Mouse (Mus musculus) adrenal gland, adult (tissue): ENCODE measurements at regions not wholly inside any gene's neighbourhood (a gene's known extent, or its start where the extent isn't known, plus 50 kb on each side); places are given as distances from the start of the nearest gene placed in this dataset.
A peak's percentile ranks its signal among the peaks of the same experiment; 100 is the strongest.
"Not testable (repeated sequence)": the region's sequence is repeated elsewhere in the genome, so short reads cannot be mapped to it uniquely, and the experiment has no call there.

Experiments used
- DNase-seq, 2 experiments: peaks; one replicate each; pipeline ENCODE4 v3.0.0; 2022 to 2023; ENCODE audit warnings: low spot score in 1 of 2; ENCODE audit not compliant: inconsistent age in 2 of 2

DNA sequence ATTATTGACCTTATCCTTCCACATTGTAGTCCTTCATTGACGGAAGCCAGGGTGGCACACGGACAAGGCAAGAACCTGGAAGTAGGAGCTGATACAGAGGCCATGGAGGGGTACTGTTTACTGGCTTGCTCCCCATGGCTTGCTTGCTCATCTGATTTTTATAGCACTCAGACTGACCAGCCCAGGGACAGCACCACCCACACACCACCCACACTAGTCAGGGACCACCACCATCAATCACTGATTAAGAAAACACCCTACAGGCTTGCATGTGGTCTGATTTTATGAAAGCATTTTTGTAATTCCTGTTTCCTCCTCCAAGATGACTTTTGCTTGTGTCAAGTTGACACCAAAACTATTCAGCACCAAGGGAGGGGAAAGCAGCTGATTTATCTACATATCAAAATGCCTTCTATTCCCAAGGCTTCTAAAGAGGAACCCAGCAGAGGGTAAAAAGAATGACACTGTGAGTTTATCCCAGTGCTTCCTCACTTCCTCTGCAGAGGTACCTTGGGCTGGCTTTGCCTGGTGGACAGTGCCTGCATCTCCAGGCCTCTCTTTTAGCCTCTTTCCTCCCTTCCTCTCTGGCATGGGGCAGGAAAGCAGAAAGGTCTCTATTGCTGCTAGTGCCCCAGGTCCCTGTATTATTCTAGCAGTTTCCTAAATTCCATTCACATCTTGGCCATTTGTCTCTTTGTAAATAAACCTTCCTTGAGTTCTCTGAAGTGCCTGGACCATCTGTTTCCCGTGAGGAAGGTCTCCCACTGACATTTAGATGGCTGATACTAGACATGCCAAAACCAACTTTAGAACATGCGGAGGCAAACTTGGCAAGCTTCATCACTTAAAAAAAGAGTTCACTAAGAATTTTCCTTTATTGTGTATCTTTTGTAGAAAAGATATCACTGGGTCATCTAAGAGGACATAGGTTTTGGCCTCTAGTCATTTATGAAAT lies 507.6 kb downstream of the Gja1 start:
- peak in 1 of 2 experiments; percentile 29 for DNase-seq

DNA sequence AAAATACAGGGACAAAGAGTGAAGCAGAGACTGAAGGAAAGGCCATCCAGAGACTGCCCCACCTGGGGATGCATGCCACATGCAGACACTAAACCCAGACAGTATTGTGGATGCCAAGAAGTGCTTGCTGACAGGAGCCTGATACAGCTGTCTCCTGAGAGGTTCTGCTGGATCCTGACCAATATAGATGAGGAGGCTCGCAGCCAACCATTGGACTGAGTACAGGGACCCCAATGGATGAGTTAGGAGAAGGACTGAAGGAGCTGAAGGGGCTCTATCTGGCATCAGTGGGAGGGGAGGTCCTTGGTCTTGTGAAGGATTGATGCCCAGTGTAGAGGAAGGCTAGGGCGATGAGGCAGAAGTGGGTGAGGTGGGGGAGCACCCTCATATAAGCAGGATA lies 514.4 kb downstream of the Gja1 start:
- not testable (repeated sequence) for DNase-seq

DNA sequence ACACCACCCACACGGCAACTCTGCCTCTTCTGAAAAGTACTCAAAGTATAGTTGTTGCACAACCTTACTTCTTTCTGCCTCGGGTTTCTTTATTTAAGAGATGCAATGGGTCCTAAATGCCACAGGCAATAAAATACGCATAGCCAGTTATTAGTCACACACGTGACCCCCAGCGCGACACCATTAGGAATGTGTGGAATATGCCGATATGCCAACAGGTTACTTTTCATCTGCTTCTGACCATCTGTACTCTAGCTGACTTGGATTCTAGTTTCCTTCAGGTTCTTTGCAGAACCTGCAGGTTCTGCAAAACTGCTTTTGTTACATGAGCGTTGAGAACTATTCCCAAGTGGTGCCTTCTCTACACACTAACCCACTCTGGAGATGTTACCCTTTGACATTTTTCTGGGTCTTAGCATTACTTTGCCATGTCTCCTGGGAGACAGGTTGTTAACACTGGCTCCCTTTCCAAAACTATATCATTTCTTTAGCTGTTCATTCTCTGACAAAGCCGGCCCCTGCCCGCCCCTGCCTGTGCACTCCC lies 515.6 kb downstream of the Gja1 start:
- DNase-seq = no peak

DNA sequence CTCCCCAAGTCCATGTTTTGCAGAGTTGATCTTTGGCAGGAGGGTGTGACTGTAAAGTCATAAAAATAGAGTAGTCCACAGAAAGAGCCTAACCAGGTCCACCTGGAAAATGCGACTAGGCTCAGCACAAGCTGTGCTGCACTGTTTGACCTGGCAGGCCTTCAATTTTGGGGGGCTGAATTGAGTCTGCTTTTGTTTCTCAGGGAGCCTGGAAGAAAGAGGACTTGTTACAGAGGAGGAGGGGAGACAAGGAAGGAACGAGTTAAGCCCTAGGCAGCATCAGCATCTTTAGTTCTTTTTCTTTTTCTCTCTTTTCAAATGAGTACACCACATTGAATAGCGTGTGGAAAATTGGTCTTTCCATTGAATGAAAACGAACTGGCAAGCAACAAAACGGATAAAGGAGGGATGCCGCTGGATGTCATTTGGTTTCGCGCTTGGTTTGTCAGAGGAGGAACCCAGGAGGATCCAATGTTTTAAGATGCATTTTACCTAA lies 516.1 kb downstream of the Gja1 start:
- DNase-seq = no peak

DNA sequence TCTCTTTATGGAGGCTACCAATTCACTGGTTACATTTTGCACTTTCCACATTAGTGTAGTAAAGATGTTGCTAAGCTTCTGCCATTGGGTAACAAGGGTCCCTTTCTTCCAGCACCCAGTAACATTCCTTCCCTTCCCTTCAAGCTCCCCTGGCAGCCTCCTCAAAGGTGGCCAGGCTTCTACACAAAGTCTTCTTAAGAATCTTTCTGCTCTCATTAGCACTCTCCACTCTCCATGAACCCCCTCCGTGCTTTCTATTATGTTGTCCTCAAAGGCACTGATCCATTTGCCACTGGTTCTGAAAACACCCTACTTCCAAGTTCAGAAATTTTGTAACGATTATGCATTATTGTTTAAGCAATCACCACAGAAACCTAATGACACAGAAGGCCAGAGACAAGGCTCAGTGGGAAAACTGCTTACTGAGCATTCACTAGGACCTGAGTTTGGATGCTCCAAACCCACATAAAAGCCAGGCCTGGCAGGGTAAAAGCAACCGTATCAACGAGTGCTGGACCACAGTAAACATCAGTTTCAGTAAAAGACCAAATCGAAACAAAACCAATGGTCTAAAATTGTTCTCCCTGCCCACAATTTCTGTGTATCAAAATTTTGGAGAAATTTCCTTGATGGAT lies 522.6 kb downstream of the Gja1 start:
- DNase-seq = no peak

DNA sequence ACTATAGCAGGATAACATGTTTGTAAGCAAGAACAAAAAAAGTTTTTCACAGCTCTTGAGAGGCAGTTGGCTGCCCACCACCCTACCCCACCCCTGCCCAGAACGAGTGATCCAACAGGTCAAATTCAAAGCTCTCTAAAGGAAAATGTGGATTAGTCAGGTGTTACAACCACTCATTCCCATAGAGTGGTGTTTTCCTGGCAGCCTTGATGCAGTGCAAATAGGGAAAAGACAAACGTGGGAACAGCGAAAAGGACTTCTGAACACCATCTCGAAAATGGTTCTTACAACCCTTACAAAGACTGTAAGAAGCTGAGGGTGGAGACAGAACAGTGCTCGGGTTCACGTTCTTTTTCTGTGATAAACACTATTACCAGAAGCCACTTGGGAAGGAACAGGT lies 523.8 kb downstream of the Gja1 start:
- DNase-seq = no peak

DNA sequence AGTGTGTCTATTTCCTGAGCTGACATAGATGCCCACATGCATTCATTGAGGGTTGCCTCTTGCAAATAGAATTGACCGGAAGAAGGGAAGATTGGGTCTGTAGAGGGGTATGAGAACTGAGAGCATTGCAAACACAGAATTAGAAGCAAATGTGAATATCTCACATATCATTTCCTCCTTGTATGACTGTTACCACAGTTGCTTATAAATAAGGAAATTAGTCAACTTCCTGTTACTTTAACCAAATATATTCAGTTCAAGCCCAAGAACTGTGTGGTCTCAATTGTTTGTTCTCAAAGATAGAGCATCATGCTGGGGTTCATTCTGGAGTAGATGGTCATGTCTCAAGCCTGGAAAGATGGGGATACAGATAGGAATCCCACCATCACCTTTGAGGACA lies 535.6 kb downstream of the Gja1 start:
- DNase-seq = no peak

DNA sequence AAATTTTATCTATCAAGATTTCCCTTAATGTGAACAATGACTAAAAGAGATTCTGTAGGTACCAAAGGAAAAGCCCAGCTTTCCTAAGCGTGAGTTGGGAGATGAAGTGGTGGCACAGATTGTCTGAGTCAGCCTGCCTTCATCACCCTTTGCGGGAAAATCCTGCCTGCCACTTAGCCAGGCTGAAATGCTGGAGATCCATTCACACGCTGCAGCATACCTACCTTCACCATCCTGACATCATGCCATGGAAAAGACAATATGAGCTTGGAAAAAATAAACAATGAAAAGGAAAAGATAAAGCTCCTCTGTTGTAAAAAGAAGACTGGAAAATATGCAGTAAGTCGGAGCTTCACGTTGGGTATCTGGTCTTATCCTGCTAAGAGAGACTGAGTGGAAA lies 537.0 kb downstream of the Gja1 start:
- no peak for DNase-seq

DNA sequence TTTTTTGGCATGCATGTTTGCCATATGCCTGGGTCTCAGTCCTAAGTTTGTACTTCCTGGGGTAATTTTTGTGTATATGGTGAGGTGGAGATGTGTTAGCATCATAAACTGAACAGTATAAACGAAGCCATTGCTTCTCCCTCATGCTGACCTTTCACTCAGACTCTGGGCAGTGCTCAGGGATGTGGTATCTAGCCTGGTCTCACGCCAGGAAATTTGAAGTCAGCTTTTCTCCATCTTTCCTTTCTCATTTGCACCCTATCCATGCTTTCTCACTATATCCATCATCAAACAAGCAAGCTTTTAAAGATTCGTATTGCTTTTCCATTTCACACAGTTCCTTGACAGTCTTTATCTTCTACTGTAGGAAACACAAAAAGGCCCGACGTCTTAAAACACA lies 541.3 kb downstream of the Gja1 start:
- no peak for DNase-seq

DNA sequence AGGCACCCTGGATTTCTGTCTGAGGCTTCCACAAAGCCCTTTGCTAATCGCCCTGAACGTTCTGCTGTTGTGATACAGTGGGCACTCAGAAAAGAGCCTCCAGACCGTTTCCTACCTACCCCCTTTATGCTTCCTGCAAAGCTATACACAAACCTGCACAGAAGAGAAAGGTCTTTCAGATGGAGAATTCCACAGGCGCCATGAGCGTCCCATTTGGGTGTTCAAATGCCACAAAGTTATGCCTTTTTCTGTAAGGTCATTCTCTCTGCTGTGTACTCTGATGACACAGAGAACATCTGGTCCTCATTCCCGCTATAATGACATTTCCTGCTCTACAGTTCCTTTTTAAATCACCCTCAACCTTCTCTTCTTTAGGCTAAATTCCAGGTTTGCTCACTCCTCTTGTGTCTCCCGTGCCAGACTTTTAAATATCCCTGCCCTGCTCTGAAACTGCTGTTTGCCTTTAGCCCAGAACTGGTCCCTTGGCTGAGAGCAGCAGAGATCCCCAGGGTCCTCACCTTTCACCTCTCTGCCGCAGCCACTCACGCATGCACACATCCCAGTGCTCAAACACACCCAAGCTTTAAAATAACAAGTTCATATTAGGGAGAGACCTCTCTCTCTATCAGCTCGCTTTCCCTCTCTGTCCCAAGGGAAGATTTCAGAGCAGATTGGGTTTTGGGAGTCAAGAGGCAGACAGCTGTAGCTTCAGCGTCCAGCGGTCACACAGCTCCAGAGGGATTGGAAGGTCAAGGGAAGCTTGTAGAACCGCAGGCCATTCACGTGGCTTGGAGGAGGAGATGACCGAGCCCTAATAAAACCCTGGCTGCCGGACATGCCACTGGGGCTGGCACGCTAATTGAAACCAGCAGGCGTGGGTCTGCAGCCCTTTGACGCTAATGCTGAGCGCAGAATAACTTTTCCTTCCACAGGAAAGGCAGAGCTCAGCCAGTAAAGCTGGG lies 543.9 kb downstream of the Gja1 start:
- peak; percentile 49 to 76 for DNase-seq

DNA sequence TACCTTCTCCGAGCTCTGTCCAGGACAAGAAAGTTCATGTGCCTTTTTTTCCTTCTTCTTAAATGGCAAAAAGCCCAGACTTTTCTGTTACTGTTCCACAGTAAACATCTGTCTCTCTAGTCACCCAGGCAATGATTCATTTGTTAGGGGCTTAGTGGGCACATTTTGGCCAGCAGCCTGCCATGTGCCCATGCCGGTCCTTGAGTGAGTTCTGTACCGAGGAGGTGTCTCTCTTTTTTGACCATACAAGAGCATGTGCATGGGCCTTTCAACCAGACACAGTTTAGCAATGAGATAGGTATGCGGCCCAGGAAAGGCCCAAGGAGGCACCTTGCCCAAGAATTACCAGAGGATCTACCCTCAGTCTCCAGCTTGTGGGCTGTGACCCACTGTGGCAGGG lies 551.0 kb upstream of the Hsf2 start:
- DNase-seq = peak; percentile 12 to 34

DNA sequence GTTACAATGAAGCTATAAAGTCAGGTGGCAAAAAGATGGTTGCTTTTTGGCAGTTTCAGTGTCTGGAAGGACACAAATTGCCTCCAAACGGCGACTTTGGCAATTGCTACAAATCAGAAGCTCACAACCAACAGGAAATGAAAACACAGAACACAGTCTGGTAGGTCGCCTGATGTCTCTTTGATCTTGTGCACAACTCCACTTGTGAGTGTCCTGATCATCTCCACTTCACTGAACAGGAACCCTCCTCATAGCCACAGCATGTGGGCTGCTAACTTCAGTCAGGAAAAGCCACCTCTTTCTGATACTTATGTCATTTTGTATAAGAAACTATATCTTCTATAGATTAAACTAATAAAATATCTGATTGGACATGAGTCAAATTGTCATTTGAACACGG lies 544.2 kb upstream of the Hsf2 start:
- DNase-seq = no peak

DNA sequence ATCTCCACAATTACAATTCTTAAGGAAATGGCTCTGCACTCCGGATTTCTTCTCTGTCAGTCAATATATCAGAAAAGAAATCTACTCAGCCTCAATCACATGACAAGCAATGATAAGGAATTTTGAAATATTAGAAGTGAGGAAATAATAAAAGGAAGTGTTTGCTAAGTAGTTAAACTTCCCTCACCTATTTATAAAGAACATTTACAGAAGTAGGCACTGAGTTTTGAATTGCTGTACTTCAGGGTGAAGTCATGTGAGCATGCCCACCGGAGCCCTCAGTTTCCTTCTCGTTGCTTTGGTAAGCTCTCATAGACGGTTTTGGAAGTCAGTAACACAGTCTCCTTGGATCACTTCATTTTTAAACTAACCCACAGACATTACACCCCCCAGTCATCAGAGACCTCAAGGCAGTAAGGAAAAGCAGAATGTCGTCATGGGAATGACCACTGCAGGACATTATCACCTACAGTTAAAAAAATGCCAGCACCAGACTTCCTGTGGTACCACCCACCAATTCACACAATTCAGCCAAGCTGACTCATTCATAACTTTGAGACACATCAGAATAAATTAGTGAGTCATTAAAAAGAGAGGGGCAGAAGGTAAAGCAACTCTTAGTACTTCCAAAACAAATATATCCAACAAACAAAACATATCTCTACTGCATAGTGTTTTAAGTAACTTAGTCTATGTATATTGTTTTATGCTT lies 541.6 kb upstream of the Hsf2 start:
- DNase-seq = no peak

DNA sequence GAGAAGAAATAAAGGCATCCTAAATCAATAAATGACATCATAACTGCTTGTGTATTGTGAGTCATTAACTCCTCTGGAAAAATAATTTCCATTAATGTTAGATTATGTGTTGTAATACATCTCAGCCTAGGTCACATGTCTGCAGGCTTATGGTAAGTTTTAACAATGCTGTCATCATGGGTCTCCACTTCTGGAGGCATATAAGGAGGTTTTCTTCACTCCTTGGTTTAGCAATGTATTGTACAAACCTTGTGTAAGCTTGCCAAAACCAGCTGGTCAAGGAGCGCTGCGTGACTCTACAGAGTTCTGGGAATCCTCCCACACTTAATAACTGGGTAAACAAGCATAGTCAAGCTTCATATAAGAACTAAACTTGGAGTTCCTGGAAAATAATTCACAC lies 529.5 kb upstream of the Hsf2 start:
- DNase-seq = no peak

DNA sequence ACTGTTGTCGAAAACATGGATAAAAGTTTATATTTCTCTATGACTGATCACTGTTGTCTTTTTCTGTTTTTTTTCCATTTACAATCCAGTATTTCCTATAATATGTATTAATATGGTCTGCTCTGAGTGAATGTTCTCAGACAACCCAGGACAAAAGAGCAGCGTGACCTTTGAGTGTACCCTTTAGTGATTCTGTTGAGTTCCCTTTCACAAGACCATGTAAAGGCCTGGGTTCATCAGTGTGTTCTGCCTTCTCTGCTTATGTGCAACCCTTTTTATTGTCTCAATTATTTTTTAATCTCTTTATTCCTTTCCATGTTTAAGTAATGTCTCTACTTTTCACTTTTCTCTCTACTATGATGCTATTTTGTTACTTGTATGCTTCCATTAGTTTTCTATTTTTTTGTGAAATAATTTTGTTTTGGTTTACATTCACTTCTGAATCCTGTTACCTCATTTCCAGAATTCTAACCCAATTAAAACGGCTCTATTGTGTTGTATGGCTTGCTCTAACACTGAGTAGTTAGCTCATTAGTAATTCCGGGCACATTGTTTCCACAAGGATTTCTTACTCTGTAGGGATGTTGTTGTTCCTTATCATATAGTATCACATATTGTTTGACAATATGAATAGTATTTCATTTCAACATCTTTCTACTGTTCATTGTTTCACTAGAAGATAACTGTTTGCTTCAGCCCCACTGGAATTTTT lies 523.9 kb upstream of the Hsf2 start:
- no peak for DNase-seq

DNA sequence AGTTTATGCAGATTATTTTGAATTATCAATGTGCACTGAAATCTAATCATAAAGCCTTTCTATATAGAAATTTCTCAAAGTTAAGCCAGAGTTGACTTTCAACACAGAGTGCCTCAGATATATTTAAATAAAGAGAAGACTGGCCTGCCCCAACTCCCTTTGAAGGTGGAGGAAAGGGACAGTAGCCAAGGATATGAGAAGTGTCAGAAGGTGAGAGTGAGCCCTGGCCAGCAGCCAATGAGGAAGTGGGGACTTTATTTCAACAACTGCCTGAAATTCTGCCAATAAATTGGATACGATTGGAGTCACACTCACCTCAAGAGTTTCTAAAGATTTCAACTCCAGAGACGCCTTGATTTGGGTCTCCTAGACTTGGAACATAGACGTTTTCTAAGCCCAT lies 523.0 kb upstream of the Hsf2 start:
- peak in 1 of 2 experiments; percentile 24 for DNase-seq

DNA sequence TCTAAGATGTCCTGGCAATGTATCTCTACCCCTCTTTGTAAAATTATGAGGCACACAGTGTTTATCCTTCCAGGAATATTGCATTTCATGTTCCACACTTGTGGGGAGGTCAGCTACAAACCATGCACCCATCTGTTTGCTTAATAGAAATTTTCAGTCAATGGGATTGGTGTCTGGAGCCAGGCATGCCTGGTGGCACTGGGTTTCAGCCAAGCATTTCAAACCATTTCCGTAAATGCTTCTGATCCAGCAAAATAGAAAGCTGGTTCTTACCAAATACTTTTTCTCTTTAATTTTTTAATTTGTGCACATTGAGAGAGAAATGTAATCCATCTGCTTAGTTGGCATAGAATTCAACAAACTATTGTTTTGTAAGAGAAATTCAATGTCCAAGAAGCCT lies 517.3 kb upstream of the Hsf2 start:
- no peak for DNase-seq

DNA sequence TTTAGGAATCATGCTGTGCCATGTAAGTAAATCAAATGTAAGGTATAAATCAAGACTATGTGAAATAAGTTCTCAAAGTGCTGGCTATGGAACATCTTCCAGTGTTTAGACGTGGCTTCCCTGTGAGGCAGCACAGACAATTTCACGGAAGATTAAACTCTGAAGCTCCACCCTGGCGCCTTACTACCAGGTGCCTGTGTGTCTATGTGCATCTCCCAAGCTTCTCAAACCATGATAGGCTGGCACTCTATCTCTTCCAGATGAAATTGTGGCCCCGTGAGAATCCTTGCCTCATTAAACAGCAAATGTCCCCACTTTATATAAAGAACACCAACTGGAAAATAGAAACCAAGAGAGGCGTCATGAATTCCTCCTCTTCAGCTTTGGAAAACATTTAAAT lies 511.4 kb upstream of the Hsf2 start:
- no peak for DNase-seq

DNA sequence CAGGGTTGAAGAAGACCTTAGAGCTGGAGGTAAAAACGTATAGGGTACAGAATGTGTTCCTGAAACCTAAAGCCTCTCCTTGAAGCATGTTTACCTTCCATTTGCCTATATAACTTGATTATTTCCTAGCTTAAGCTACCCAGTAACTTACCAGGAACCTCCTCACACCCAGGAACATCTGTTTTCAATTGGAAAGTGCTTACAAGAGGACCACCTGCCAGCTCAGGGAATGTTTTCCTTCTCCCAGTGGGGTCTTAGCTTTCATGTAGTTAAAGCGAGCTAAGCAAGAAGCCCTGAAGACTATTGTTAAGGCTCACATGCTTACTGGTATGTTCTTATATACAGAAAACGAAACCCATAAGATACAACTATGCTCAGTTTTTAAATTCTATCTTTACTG lies 506.6 kb upstream of the Hsf2 start:
- DNase-seq = no peak

DNA sequence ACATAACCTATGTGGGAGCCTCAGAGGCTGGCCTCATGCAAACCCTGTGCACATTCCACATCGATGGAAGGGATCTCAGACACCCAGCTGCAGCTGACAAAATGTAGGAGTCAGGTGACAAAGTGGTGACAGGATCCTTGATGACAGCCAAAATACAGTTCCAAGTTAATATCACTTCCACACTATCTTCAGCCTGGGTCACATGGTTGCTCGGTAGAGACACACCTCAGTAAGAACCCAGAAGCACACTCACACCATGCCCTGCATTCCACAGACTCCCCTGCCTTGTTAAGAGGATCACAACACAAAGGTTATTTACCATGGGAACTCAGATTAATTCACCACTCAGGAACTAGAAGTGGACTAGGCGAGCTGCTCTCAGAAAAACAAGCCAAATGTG lies 505.4 kb upstream of the Hsf2 start:
- no peak for DNase-seq
